Mouse (Mus musculus) frontal cortex, postnatal 36 days (tissue): ENCODE results near the gene Tceanc.
A peak's percentile ranks its signal among the peaks of the same experiment; 100 is the strongest.
"Not testable (repeated sequence)": the region's sequence is repeated elsewhere in the genome, so short reads cannot be mapped to it uniquely, and the experiment has no call there.

Experiments
- DNase-seq, 2 experiments: peaks; one replicate each; pipeline ENCODE4 v3.0.0; 2022; ENCODE audit warnings: low spot score in 2 of 2

The Tceanc gene

GRCm38 (mm10) chrX:166518345-166518744, at the start of gene Tceanc:
Gene Tceanc, minus strand, starts transcription at chrX:166518567.
- no peak for DNase-seq

DNA sequence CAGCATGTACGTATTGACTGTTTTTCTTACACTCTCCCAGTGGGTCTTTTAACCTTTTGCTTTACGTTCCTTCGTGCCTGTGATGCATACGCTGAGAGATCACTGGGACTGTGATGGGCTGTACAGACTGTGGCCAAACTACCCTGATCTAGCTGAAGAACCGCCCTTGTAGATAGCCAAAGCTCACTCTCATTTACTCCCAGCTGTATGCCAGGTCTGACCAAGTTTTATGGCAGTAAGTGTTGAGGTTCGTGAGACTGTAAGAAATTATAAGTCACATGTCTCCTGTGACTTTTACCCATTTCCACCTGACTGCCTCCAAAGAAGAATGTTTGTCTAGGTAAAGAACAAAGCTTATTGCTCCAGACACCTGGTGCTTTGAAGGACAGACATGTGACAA, 47.6 kb upstream of the Tceanc start:
- DNase-seq, result no peak

DNA sequence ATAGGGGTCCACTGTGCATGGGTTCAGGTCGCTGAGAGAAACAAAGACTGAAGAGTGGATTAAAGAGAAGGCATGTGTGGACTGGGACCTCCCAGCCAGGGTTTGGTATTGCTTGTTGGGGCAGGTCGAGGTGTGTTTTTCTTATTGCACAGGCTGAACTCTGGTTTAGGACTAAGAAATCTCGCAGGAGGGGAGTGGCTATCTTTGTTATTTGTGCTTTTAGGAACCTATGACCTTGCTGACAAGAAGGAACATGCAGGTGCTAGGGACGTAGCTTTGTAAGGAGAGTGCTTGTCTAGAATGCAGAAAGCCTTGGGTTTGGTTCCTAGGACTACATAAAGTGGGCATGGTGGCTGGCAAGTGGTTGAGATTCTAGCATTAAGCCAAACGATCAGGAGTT, 47.0 kb upstream of the Tceanc start:
- DNase-seq, result no peak

DNA sequence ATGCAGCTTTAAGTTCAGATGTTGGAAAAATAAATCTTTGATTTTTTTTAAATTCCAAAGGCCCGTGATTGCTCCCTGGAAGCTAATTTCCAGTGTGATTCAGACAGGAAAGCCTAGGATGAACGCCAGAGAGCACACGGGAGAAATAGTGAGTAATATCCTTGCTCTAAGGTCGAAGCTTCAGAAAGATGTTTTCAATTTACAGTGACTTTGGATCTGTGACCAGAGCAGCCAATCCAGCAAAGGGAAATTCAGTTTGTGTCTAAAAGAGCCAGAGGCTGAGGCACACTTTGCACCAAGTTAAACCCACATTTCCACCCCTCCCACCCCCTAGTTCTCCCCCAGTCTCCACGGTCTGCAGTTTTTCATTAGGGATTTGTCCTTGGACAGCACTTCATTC, 46.5 kb upstream of the Tceanc start:
- no peak for DNase-seq

GRCm38 (mm10) chrX:166559333-166559732, 41.0 kb upstream of the Tceanc start:
- DNase-seq, result no peak

DNA sequence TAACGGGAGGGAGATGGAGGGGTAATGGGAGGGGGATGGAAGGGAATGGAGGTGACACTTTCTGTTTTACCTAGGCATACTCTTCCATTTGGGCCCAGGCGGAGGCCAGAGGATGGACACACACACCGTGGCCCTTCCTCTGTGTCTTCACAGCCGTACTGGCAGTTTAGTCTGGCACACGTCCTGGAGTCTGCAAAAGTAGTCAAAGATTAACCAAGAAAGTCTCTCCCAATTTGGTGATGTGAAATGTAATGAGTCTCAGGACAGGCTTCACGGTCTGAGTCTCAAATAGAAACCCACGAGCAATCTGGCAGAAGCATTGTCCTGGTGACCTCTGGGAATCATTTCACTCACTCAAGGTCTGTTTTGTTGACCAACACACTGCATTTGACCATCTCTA, 34.0 kb upstream of the Tceanc start:
- no peak for DNase-seq

DNA sequence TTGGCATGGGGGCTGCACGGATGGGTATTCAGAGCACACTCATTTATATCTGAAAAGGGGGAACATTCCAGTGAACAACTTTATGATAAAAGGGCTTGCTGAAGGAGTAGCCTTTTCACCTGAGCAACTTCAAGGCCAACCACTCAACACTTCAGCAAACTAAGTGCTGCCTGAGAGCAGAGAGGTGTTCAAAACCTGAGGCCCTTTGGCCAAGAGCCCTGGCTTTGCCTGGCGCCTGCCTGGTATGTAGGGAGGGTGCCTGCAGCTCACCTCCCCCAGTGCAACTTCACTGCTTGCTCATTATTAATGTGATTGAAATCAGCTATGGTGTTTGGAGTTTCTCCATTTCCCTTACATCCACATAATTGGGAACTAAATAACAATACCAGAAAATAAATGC, 28.1 kb upstream of the Tceanc start:
- no peak for DNase-seq

DNA sequence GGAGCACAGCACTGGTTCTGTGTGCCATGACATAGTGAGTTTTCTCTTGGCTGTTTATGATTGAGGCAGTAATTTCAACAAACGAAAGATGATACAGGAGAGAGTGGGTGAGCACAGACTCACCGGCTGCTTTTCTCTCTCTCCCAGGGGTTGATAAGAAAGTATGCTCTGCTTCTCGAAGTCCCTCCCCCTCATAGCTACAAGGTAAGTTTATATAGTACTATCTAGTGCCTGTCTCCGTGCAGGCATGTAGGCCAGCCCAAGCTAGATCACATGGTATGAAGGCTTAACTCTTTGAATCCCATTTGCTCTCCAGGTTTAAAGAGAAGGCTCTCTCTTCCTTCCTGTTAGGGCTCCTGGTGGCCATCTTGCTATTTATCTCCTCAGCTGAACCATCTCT, 16.8 kb upstream of the Tceanc start:
- DNase-seq, result no peak

DNA sequence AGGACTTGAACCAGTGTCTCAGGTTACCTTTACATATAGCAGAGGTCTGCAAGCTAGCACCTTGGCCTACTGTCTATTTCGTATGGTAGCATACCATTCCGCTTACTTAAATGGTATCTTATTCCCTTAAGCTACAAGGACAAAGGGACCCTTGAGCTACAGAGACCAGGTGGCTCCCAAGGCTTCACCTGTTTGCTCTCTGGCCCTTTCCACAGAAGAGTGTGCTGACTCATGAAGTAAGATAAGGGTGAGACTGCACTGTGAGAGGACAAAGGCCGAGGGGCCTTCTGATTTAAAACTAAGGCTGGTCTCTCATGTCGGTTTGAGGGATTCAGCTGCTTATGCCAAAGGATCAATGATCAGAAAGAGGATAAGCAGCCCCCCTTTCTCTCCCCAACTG, 15.1 kb upstream of the Tceanc start:
- DNase-seq, result no peak

DNA sequence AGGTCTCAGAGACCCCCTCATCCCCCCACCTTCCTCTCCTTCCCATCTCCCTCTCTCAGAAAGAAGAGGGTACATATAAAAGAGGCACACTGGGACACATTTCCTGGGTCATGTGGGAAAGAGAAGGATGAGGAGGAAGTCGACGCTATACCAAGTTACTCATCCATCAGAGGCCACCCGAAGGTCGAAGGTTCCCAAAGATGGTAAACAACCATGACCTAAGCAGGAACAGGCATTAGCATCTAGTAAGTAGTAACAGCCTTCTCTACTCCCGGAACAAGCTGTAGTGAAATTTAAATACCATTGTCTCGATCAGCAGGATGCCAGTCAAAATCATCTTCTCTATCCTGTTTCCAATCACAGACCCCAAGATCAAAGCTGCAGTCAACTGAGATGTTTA, 13.3 kb upstream of the Tceanc start:
- no peak for DNase-seq

DNA sequence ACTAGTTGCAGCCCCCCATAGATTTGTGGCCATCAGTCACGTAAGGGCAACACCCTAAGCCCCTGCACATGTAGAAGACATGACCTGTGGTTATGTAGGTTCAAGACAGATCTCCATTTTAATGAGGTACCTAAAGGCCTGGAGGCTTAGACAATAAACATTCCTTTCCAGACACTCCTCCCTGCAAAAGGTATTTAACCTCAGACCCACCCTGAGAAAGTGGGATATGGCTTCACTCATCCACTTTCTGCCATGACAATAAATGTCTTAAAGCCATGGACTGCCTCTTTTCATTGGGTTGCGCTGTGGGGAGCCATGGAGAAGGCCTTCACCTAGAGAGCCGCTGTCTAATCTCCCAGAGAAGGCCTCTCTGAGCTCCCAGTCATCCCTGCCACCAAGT, 9.8 kb upstream of the Tceanc start:
- DNase-seq, result no peak

DNA sequence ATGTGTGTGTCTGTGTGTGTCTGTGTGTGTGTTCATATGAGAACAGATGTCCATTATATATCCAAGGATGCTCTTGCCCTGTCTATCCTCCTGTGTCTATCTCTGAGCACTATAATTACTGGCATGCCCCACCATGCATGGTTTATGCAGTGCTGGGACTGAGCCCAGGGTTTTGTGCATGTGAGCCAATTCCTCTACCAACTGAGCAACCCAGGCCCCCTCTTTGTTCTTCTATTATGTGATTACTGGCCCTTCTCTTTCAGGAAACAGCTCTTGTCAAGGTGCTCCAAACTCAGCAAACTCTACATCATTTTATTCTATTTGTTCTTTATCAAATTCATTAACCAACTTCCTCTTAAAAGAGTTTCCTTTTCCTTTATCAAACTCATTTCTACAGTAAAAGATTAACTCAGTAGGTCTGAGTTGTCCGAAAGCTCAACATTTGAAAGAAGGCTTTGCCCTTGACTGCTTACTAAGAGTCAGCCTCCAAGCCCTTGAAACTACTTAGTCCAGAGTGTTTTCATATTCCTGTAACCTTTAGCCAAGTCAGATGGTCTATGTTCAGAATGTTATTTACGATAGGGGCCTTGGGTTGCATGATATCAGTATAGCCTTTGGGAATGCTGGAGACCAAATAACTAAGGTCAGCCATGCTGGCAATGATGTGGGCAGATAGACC, 7.4 kb upstream of the Tceanc start:
- DNase-seq, result no peak

DNA sequence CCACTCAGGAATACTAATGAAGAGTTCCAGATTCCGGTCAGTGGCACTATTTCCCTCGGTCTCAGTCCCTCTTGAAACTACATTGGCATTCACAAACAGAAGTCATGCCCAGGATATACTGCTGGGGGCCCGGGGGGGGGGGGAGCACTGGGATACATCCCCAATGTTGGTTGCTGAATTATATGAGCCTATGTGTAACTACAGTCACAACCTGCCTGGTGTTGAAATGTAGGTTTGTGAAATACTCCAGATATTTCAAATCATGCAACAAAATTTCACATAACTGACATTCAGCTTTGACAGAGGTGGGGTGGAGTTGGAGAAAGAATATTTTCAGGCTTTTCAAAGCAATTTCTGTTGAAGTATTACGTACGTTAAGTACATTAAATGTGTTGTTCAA, 2.4 kb upstream of the Tceanc start:
- no peak for DNase-seq

DNA sequence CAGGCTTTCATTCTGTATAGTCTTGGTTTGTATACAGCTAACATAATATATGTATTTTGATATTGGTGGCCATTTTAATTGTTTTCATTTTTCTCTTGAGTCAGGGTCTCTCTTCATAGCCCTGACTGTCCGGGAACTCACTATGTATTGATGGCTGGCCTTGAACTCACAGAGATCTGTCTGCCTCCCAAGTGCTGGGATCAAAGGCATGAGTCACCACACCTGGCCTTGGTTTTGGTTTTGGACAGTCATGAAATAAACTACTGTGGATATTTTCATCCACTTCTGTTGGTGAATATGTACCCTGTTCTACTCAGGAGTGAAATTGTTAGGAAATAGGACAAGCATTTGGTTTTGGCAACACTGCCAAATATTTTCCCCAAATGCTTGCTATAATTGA, 1.7 kb downstream of the Tceanc start:
- DNase-seq, result no peak

DNA sequence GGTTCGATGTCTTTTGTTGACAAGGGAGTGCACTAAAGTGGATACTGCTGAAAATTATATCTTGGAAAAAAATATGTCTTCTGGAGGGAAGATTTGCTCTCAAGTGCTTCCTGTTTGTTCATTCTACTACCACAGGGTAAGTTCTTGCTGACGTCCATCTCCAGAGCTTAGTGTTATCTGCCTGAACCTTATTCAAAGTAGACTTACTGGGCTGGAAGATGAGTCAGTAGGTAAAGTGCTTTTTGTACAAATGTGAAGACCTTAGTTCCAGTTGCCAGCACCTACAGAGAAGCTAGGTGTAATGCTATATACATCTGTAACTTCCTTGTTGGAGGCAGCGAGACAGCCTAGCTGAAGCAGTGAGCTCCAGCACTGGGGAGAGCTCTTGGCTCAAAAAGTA, 2.4 kb downstream of the Tceanc start:
- DNase-seq, result no peak

DNA sequence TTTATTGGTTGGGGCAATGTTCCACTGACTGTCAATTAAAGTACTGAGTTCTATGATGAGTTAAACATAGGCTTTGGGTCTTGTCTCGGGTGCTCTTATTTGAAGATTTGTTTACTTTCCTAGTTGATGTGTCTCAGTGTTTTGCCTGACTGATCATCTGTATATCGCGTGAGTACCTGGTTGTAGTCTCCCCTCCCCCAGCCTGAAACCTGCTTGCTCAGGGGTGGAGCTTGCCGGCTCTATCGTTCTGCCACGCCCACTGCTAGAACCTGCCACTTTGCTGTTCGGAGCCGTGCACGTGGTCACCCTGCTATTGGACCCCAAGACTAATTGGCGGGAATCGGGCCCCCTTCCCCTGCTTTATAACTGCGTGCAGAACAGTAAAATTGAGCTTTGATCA, 4.3 kb downstream of the Tceanc start:
- DNase-seq, result not testable (repeated sequence)

- peak in 1 of 2 experiments; percentile 10 for DNase-seq
These were observed 6.3 kb downstream of the Tceanc start for GRCm38 (mm10) chrX:166512071-166512470.

GRCm38 (mm10) chrX:166511107-166511506, 7.3 kb downstream of the Tceanc start:
- DNase-seq, result no peak

GRCm38 (mm10) chrX:166509761-166510738, 8.3 kb downstream of the Tceanc start:
- peak; percentile 87 to 90 for DNase-seq

DNA sequence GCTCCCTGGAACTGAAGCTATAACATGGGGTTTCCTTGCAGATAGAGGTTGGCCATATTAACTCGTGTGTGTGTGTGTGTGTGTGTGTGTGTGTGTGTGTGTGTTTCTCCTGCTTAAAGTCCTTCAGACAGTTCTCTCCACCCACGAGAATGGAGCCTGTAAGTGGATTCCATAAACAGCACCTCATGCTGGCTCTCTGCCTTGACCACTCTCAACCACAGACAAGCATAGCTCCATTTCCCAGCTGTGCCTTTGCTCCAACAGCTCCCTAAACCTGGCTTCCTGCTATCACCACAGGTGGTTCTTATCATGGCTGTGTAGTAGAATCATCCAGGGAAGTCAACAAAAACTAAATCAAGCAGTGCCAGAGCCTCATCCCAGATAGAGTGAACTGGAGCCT, 13.9 kb downstream of the Tceanc start:
- no peak for DNase-seq

GRCm38 (mm10) chrX:166499496-166500190, 18.7 kb downstream of the Tceanc start:
- DNase-seq, result no peak

- DNase-seq, result no peak
These were observed 20.6 kb downstream of the Tceanc start for GRCm38 (mm10) chrX:166497771-166498170.
